20 mouse cellular contexts compared by ENCODE assay signal in genomic region chr3:145590562-145590961, GRCm38 (mm10). TPM values are rescaled to one million over a fixed set of nuclear protein-coding genes. Genes with fewer than 3 reads are reported as not detected.
DNase-seq lines count a peak whose midpoint lies in the region; ATAC-seq and TF ChIP-seq lines count a peak whose summit lies in the region.
"Had no signal": no experiment of that assay in that cellular context is flagged by ENCODE, and none has a peak within 500 bp of the region (broad histone marks: within the 10 kb centered on the region; RNA-seq: fewer than 3 reads in every experiment).

No protein-coding gene starts in this region.

- H3K9me3 ChIP-seq in heart, embryonic 13.5 days = no peaks in the 10 kb centered on the region
- no peaks in the 10 kb centered on the region for H3K9me3 ChIP-seq in erythroblast, embryonic 14.5 days (ENCODE audit: control insufficient read depth, low read length)
- H3K9me3 ChIP-seq in liver, embryonic 16.5 days (replicated peaks; ENCODE audit: control insufficient read depth, low read length) = no peaks in the 10 kb centered on the region
- no peaks in the 10 kb centered on the region for H3K9me3 ChIP-seq in lung, postnatal 0 days (ENCODE audit: low read length)
- H3K9me3 ChIP-seq: neural tube, embryonic 13.5 days had no signal

- peak overlapping the region; percentile 16; the same call in 1 of the 2 replicates for H3K4me2 ChIP-seq in heart, embryonic 13.5 days
- H3K4me2 ChIP-seq in liver, embryonic 16.5 days (ENCODE audit: low read depth, low read length) = peak overlapping the region; percentile 45
- H3K4me2 ChIP-seq in lung, postnatal 0 days (replicated peaks; ENCODE audit: low read depth, low read length) = no peak overlapping the region
- H3K4me2 ChIP-seq: midbrain, embryonic 11.5 days; neural tube, embryonic 13.5 days had no signal

- H3K4me1 ChIP-seq in heart, embryonic 13.5 days = no peaks in the 10 kb centered on the region
- H3K4me1 ChIP-seq in heart, adult 2 months (ENCODE audit: control insufficient read depth, insufficient read depth, low read length) = no peaks in the 10 kb centered on the region
- H3K4me1 ChIP-seq in erythroblast, embryonic 14.5 days (ENCODE audit: control insufficient read depth) = peaks cover 31% of the 10 kb centered on the region
- peaks cover 17% of the 10 kb centered on the region for H3K4me1 ChIP-seq in liver, embryonic 16.5 days (ENCODE audit: control insufficient read depth, low read depth, low read length)
- H3K4me1 ChIP-seq in lung, postnatal 0 days (ENCODE audit: insufficient read depth, low read depth, low read length) = no peaks in the 10 kb centered on the region
- H3K4me1 ChIP-seq: neural tube, embryonic 13.5 days had no signal

- 90% methylated on average over 4 of the region's 4 CpGs for WGBS in heart, embryonic 13.5 days
- WGBS in heart, adult 2 months = 94% methylated on average over 4 of the region's 4 CpGs
- 71% methylated on average over 4 of the region's 4 CpGs for WGBS in liver, embryonic 16.5 days (ENCODE audit: insufficient replicate concordance)
- WGBS in lung, postnatal 0 days = 94% methylated on average over 4 of the region's 4 CpGs

- TF ChIP-seq CTCF in heart, adult 2 months (IDR thresholded peaks at IDR 0.05) = no peak
- TF ChIP-seq CTCF in lung, postnatal 0 days (IDR thresholded peaks at IDR 0.05) = no peak

- TF ChIP-seq EP300 in heart, adult 2 months (IDR thresholded peaks at IDR 0.05; ENCODE audit: insufficient read depth, low read depth, low read length) = no peak
- TF ChIP-seq EP300 in lung, postnatal 0 days (IDR thresholded peaks at IDR 0.05) = no peak

- no peaks in the 10 kb centered on the region for H3K79me2 ChIP-seq in heart, adult 2 months (replicated peaks; ENCODE audit: control insufficient read depth, insufficient read depth, low read length)

- TF ChIP-seq POLR2A in heart, adult 2 months (IDR thresholded peaks at IDR 0.05; ENCODE audit: insufficient read depth, low read depth, low read length) = no peak

- intact Hi-C loops in heart, adult 2 months (cut with DNase I) = no loop called here

- DNase-seq in heart, adult 2 months = no peak
- DNase-seq in adipocyte (ENCODE audit: low spot score) = peak; percentile 18
- DNase-seq in urinary bladder, postnatal 36 days (ENCODE audit: low spot score in 2 of 2) = no peak
- no peak for DNase-seq in lung, postnatal 0 days (ENCODE audit: low spot score)
- DNase-seq in layer of hippocampus, adult 9-11 months = no peak
- DNase-seq: adrenal gland, postnatal 36 days; cerebellum, postnatal 25 days; gastrocnemius, postnatal 10 days; heart, postnatal 4 days; kidney, adult 2 months; layer of hippocampus, postnatal 36 days had no signal

- peaks cover 80% of the 10 kb centered on the region for H3K36me3 ChIP-seq in heart, embryonic 13.5 days
- no peaks in the 10 kb centered on the region; the same call in 1 of the 2 replicates for H3K36me3 ChIP-seq in heart, adult 2 months (ENCODE audit: control insufficient read depth, insufficient read depth, low read length)
- peaks cover 54% of the 10 kb centered on the region for H3K36me3 ChIP-seq in erythroblast, embryonic 14.5 days (ENCODE audit: control insufficient read depth)
- H3K36me3 ChIP-seq in liver, embryonic 16.5 days (ENCODE audit: control insufficient read depth, insufficient read depth) = peaks cover 9% of the 10 kb centered on the region
- peaks cover 10% of the 10 kb centered on the region for H3K36me3 ChIP-seq in lung, postnatal 0 days (ENCODE audit: insufficient read depth, low read length)

- ATAC-seq in heart, embryonic 13.5 days (ENCODE audit: extremely low read depth, insufficient number of reproducible peaks, low FRiP score, low TSS enrichment) = no peak
- peak; percentile 98 for ATAC-seq in liver, embryonic 16.5 days (ENCODE audit: low read depth)
- ATAC-seq in lung, postnatal 0 days = no peak
- ATAC-seq: activated CD4-positive, CD25-positive, alpha-beta regulatory T cell, adult 4 months; hindbrain, postnatal 0 days; Patski had no signal

- H3K4me3 ChIP-seq in heart, embryonic 13.5 days = no peak overlapping the region
- H3K4me3 ChIP-seq in heart, adult 2 months = no peak overlapping the region
- peak overlapping the region; percentile 54 for H3K4me3 ChIP-seq in erythroblast, embryonic 14.5 days (replicated peaks)
- peak overlapping the region; percentile 36 for H3K4me3 ChIP-seq in liver, embryonic 16.5 days (ENCODE audit: low read depth, low read length)
- H3K4me3 ChIP-seq in lung, postnatal 0 days (ENCODE audit: low read depth, low read length) = no peak overlapping the region
- H3K4me3 ChIP-seq: neural tube, embryonic 13.5 days had no signal

- H3K9ac ChIP-seq in heart, embryonic 13.5 days = no peak overlapping the region
- H3K9ac ChIP-seq in heart, adult 2 months (ENCODE audit: low read depth, low read length) = no peak overlapping the region
- H3K9ac ChIP-seq in liver, embryonic 16.5 days (ENCODE audit: low read depth, low read length) = peak overlapping the region; percentile 25; the same call in 1 of the 2 replicates
- H3K9ac ChIP-seq in lung, postnatal 0 days (replicated peaks; ENCODE audit: low read depth) = no peak overlapping the region
- H3K9ac ChIP-seq: neural tube, embryonic 13.5 days had no signal

- no peak overlapping the region for H3K27ac ChIP-seq in heart, embryonic 13.5 days (replicated peaks)
- H3K27ac ChIP-seq in heart, adult 2 months = no peak overlapping the region
- peak overlapping the region; percentile 72 for H3K27ac ChIP-seq in liver, embryonic 16.5 days (ENCODE audit: low read length)
- no peak overlapping the region for H3K27ac ChIP-seq in lung, postnatal 0 days (ENCODE audit: low read length)
- H3K27ac ChIP-seq: hindbrain, postnatal 0 days; neural tube, embryonic 13.5 days had no signal

- H3K27me3 ChIP-seq in heart, embryonic 13.5 days (replicated peaks) = no peaks in the 10 kb centered on the region
- H3K27me3 ChIP-seq in heart, adult 2 months (ENCODE audit: control insufficient read depth, insufficient read depth, low read length) = no peaks in the 10 kb centered on the region
- H3K27me3 ChIP-seq in erythroblast, embryonic 14.5 days (ENCODE audit: control insufficient read depth) = no peaks in the 10 kb centered on the region
- H3K27me3 ChIP-seq in liver, embryonic 16.5 days (ENCODE audit: control insufficient read depth, insufficient read depth, low read depth, low read length) = no peaks in the 10 kb centered on the region
- H3K27me3 ChIP-seq in lung, postnatal 0 days (replicated peaks; ENCODE audit: insufficient read depth, low read length) = no peaks in the 10 kb centered on the region
- H3K27me3 ChIP-seq: neural tube, embryonic 13.5 days; Patski had no signal

RNA-seq across cellular contexts. Expression of gene Znhit6, which starts 14.6 kb away (rescaled TPM):
- 23.3 and 26.7 TPM in 2 replicates for polyA plus RNA-seq in heart, embryonic 13.5 days (2015; fragmentation: Nextera tagmentation; extraction: Ambion mirVana)
- total RNA-seq in heart, adult 2 months (2021) = 10 to 100 TPM; 10.3 to 10.4 TPM
- 4.0 and 5.4 TPM in 2 replicates for polyA plus RNA-seq in heart, adult 2 months (2012; rRNA removed)
- polyA plus RNA-seq in erythroblast, embryonic 14.5 days (2012) = 0.18 and 0.43 TPM in 2 replicates
- polyA plus RNA-seq in liver, embryonic 16.5 days (2015; fragmentation: Nextera tagmentation; extraction: Ambion mirVana) = 9.5 and 11.5 TPM in 2 replicates
- 14.4 and 16.3 TPM in 2 replicates for polyA plus RNA-seq in lung, postnatal 0 days (2015; fragmentation: Nextera tagmentation; extraction: Ambion mirVana)

RNA-seq across cellular contexts. Expression of gene Ccn1, which starts 59.2 kb away (rescaled TPM):
- 60.0 and 62.1 TPM in 2 replicates for polyA plus RNA-seq in heart, embryonic 13.5 days (2015; fragmentation: Nextera tagmentation; extraction: Ambion mirVana)
- total RNA-seq in heart, adult 2 months (2021) = 10 to 100 TPM; 49.9 to 72.1 TPM
- 39.7 and 45.0 TPM in 2 replicates for polyA plus RNA-seq in heart, adult 2 months (2012; rRNA removed)
- polyA plus RNA-seq in erythroblast, embryonic 14.5 days (2012) = 0.04 and 0.09 TPM in 2 replicates
- polyA plus RNA-seq in liver, embryonic 16.5 days (2015; fragmentation: Nextera tagmentation; extraction: Ambion mirVana) = 7.9 and 9.1 TPM in 2 replicates
- 124 and 131 TPM in 2 replicates for polyA plus RNA-seq in lung, postnatal 0 days (2015; fragmentation: Nextera tagmentation; extraction: Ambion mirVana)
- total RNA-seq: monocyte, adult 5-6 weeks had no signal
- polyA plus RNA-seq: activated CD4-positive, CD25-positive, alpha-beta regulatory T cell, adult 4 months had no signal

Comparison
In these comparisons a context has a peak if more than half of its experiments do, and no peak if none do; other contexts are left out.
1. H3K4me3 ChIP-seq: peak in erythroblast, embryonic 14.5 days (single experiment) and liver, embryonic 16.5 days (single experiment); none in heart, embryonic 13.5 days (single experiment), heart, adult 2 months (single experiment) and lung, postnatal 0 days (single experiment).